Mouse (Mus musculus): ENCODE results near the gene Ube2n. TPM values are rescaled to one million over a fixed set of nuclear protein-coding genes. Genes with fewer than 3 reads are reported as not detected.

Ube2n gene
- polyA plus RNA-seq, 1 experiment: 17.5 TPM

DNA sequence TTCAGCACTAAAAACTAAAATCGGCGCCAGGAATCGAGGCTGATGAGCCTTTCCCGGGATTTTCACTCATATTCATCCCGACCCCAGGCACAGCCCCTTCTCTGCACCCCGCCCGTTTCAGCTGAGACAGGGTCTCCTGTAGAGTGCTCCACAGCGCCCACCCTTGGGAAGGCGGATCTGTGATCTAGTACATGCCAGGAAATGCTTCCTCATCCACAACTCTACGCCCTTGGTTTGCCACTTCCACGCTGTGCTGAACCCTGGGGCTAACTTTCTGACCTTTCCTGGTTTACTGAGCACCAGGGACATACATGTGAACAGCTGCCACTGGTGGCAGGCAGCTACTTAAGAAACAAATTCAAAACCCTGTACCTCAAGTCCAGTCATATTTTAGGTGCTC is 40.9 kb downstream of the Ube2n start:
- H3K36me3 ChIP-seq (ENCODE audit: control insufficient read depth, insufficient read depth, low read length): peaks cover 13% of the 10 kb centered on the region
- TF ChIP-seq POLR2A (IDR thresholded peaks at IDR 0.05; ENCODE audit: low read depth, low read length) (no peak), CTCF (IDR thresholded peaks at IDR 0.05; ENCODE audit: extremely low read depth, insufficient read length, insufficient replicate concordance, low read depth, low read length) (no peak)
- H3K27me3 ChIP-seq (ENCODE audit: control insufficient read depth, insufficient read depth, low read length): no peaks in the 10 kb centered on the region
- no peak overlapping the region for H3K4me3 ChIP-seq (ENCODE audit: low read depth, low read length)
- WGBS: 84% methylated on average over 11 of the region's 11 CpGs
- peaks cover 9% of the 10 kb centered on the region for H3K4me1 ChIP-seq (ENCODE audit: control insufficient read depth, insufficient read depth, insufficient read length, low read length)
- H3K27ac ChIP-seq (ENCODE audit: insufficient read depth, low read depth, low read length): no peak overlapping the region

DNA sequence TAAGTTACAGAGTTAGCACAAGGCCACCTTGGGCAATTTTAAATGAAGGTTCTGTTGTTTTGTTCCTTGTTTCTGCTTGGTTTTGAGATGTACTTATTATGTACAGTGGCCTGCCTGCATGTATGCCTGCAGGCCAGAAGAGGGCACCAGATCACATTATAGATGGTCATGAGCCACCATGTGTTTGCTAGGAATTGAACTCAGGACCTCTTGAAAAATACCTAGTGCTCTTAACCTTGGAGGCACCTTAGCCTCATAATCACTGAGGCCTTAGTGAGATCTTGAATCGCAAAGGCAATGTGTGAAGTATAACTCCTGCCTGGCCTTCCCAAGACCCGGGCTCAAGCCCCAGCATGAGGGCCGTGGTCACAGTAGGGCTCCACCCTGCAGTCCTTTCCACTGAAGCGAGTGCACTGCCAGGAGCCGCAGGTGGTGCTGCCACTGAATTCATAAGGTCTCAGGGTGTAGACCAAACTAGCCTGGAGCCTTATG is 42.4 kb downstream of the Ube2n start:
- no peak overlapping the region for H3K4me3 ChIP-seq (ENCODE audit: low read depth, low read length)
- no peaks in the 10 kb centered on the region for H3K27me3 ChIP-seq (ENCODE audit: control insufficient read depth, insufficient read depth, low read length)
- WGBS: 78% methylated on average over 5 of the region's 5 CpGs
- H3K27ac ChIP-seq (ENCODE audit: insufficient read depth, low read depth, low read length): no peak overlapping the region
- peaks cover 9% of the 10 kb centered on the region for H3K4me1 ChIP-seq (ENCODE audit: control insufficient read depth, insufficient read depth, insufficient read length, low read length)
- TF ChIP-seq POLR2A (IDR thresholded peaks at IDR 0.05; ENCODE audit: low read depth, low read length) (0 out of 2 replicates have a peak, but pooled peaks have one; percentile 26), CTCF (IDR thresholded peaks at IDR 0.05; ENCODE audit: extremely low read depth, insufficient read length, insufficient replicate concordance, low read depth, low read length) (peak; percentile 65; the same call in 1 of the 2 replicates)
- H3K36me3 ChIP-seq (ENCODE audit: control insufficient read depth, insufficient read depth, low read length): peaks cover 6% of the 10 kb centered on the region; the same call in 1 of the 2 replicates

DNA sequence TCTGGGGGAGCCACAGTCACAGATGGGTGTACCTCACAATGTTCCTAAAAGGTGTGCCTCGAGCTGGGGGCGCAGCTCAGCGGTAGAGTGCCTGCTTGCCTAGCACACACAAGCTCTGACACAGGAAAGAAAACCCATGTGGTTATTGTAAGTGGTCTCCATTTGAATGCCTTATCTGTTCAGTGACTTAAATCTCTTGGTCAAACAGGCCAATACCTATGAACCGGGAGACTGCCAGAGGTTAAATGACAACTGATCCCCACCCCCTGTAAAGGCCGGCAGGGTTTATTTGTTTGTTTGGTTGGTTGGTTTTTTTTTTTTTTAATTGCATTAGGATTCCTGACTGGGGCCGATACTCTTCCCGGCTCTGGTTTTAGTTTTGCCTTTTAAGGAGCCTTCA is 44.5 kb downstream of the Ube2n start:
- H3K27ac ChIP-seq (ENCODE audit: insufficient read depth, low read depth, low read length): no peak overlapping the region
- H3K4me3 ChIP-seq (ENCODE audit: low read depth, low read length): no peak overlapping the region
- no peaks in the 10 kb centered on the region for H3K27me3 ChIP-seq (ENCODE audit: control insufficient read depth, insufficient read depth, low read length)
- no peak for TF ChIP-seq POLR2A (IDR thresholded peaks at IDR 0.05; ENCODE audit: low read depth, low read length)
- no peak for TF ChIP-seq CTCF (IDR thresholded peaks at IDR 0.05; ENCODE audit: extremely low read depth, insufficient read length, insufficient replicate concordance, low read depth, low read length)
- H3K4me1 ChIP-seq (ENCODE audit: control insufficient read depth, insufficient read depth, insufficient read length, low read length): peaks cover 11% of the 10 kb centered on the region
- WGBS: 72% methylated on average over 7 of the region's 7 CpGs
- H3K36me3 ChIP-seq (ENCODE audit: control insufficient read depth, insufficient read depth, low read length): peaks cover 6% of the 10 kb centered on the region; the same call in 1 of the 2 replicates

DNA sequence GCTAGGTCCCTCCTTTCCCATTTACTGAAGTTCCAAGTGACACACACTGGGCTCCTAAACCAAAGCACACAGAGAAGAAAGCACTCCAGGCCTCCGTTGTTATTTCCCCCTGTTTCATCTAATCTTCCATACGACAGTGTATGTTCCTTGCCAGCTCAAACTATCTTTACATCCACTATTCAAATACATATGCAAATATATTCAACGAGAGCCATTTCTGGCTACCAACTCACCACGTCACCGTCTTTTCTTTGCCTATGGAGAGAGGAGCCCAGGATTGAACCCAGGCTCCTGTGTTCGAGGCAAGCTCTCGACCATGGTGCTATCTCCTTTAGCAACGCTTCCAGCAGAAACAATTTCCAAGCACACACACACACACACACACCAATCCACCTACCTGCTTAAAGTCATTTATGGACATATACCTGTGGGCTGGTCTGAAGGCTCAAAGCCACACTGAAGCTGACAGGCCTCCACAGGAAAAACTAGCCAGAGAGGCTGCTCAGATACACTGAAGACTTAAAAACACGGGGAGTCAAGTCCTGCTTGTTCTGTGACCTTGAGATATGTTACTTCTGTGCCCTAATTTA is 45.5 kb downstream of the Ube2n start:
- Histone ChIP-seq H3K36me3 (ENCODE audit: control insufficient read depth, insufficient read depth, low read length) (peaks cover 5% of the 10 kb centered on the region; the same call in 1 of the 2 replicates), H3K27me3 (ENCODE audit: control insufficient read depth, insufficient read depth, low read length) (no peaks in the 10 kb centered on the region), H3K4me1 (ENCODE audit: control insufficient read depth, insufficient read depth, insufficient read length, low read length) (peaks cover 13% of the 10 kb centered on the region), H3K4me3 (ENCODE audit: low read depth, low read length) (no peak overlapping the region), H3K27ac (ENCODE audit: insufficient read depth, low read depth, low read length) (no peak overlapping the region)
- TF ChIP-seq CTCF (IDR thresholded peaks at IDR 0.05; ENCODE audit: extremely low read depth, insufficient read length, insufficient replicate concordance, low read depth, low read length): no peak
- TF ChIP-seq POLR2A (IDR thresholded peaks at IDR 0.05; ENCODE audit: low read depth, low read length): no peak
- WGBS: 74% methylated on average over 9 of the region's 9 CpGs

- Histone ChIP-seq H3K27ac (ENCODE audit: insufficient read depth, low read depth, low read length) (no peak overlapping the region), H3K4me3 (ENCODE audit: low read depth, low read length) (peak overlapping the region; percentile 31), H3K4me1 (ENCODE audit: control insufficient read depth, insufficient read depth, insufficient read length, low read length) (peaks cover 13% of the 10 kb centered on the region), H3K27me3 (ENCODE audit: control insufficient read depth, insufficient read depth, low read length) (no peaks in the 10 kb centered on the region), H3K36me3 (ENCODE audit: control insufficient read depth, insufficient read depth, low read length) (0 out of 2 replicates have a peak, but pooled peaks cover 3% of the 10 kb centered on the region)
- WGBS: 53% methylated on average over 7 of the region's 7 CpGs
- no peak for TF ChIP-seq CTCF (IDR thresholded peaks at IDR 0.05; ENCODE audit: extremely low read depth, insufficient read length, insufficient replicate concordance, low read depth, low read length)
- no peak for TF ChIP-seq POLR2A (IDR thresholded peaks at IDR 0.05; ENCODE audit: low read depth, low read length)
Observed at GRCm38 (mm10) chr10:95561616-95562015, 46.7 kb downstream of the Ube2n start.

GRCm38 (mm10) chr10:95562395-95562794 is 47.5 kb downstream of the Ube2n start:
- peak overlapping the region; percentile 18; the same call in 1 of the 2 replicates for H3K4me3 ChIP-seq (ENCODE audit: low read depth, low read length)
- peak overlapping the region; percentile 57 for H3K27ac ChIP-seq (ENCODE audit: insufficient read depth, low read depth, low read length)
- WGBS: 4% methylated on average over 8 of the region's 8 CpGs

More at GRCm38 (mm10) chr10:95562395-95562794, 47.5 kb downstream of the Ube2n start:
- H3K36me3 ChIP-seq (ENCODE audit: control insufficient read depth, insufficient read depth, low read length): 0 out of 2 replicates have a peak, but pooled peaks cover 2% of the 10 kb centered on the region
- no peak for TF ChIP-seq POLR2A (IDR thresholded peaks at IDR 0.05; ENCODE audit: low read depth, low read length)
- no peak for TF ChIP-seq CTCF (IDR thresholded peaks at IDR 0.05; ENCODE audit: extremely low read depth, insufficient read length, insufficient replicate concordance, low read depth, low read length)
- peaks cover 12% of the 10 kb centered on the region for H3K4me1 ChIP-seq (ENCODE audit: control insufficient read depth, insufficient read depth, insufficient read length, low read length)
- no peaks in the 10 kb centered on the region for H3K27me3 ChIP-seq (ENCODE audit: control insufficient read depth, insufficient read depth, low read length)

All from small intestine, adult 2 months (tissue).